Mouse (Mus musculus) neutrophil, adult 5-6 weeks (primary cell): ENCODE measurements around the gene Atg14. TPM values are rescaled to one million over a fixed set of nuclear protein-coding genes. Genes with fewer than 3 reads are reported as not detected.
A peak's percentile ranks its signal among the peaks of the same experiment; 100 is the strongest.
"Not testable (repeated sequence)": the region's sequence is repeated elsewhere in the genome, so short reads cannot be mapped to it uniquely, and the experiment has no call there.

Experiments
- ATAC-seq: fragments of 151-379, 151-347 bp; 2 replicates; pipeline ENCODE4 v1.8.0; 2017; ENCODE audit warnings: mild to moderate bottlenecking, moderate TSS enrichment; ENCODE audit not compliant: insufficient number of reproducible peaks, poor library complexity, low FRiP score, severe bottlenecking; ENCODE audit errors: extremely low read depth
- total RNA-seq: library from RNA; stranded (forward); fragments of 200-1000 nt; gene quantifications from 2 replicates; pipeline ENCODE4 v1.2.3, GENCODE M21; 2017

Atg14 gene
- total RNA-seq = 5.5 and 5.6 TPM in 2 replicates

DNA sequence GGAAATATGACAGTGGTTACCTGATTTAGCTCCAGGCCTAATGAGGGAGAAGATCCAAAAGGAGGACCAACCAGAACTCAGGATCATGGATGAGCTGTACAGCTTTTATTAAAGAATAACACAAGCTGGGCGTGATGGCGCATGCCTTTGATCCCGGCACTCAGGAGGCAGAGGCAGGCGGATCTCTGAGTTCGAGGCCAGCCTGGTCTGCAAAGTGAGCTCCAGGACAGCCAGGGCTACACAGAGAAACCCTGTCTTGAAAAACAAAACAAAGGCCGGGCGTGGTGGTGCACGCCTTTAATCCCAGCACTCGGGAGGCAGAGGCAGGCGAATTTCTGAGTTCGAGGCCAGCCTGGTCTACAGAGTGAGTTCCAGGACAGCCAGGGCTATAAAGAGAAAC lies at the start of gene Atg14:
Gene Atg14, minus strand, starts transcription at position 101 of the 400 bp plus-strand sequence.
- ATAC-seq = not testable (repeated sequence)

- ATAC-seq = peak; percentile 82
Measured at GRCm38 (mm10) chr14:47618891-47619290, 48.4 kb upstream of the Atg14 start.

GRCm38 (mm10) chr14:47613254-47613653 lies 42.8 kb upstream of the Atg14 start:
- no peak for ATAC-seq

GRCm38 (mm10) chr14:47597942-47598388 lies 27.5 kb upstream of the Atg14 start:
- peak; percentile 74 for ATAC-seq

GRCm38 (mm10) chr14:47594426-47595103 lies 24.1 kb upstream of the Atg14 start:
- ATAC-seq = no peak

GRCm38 (mm10) chr14:47590391-47590975 lies 20.0 kb upstream of the Atg14 start:
- ATAC-seq = no peak

DNA sequence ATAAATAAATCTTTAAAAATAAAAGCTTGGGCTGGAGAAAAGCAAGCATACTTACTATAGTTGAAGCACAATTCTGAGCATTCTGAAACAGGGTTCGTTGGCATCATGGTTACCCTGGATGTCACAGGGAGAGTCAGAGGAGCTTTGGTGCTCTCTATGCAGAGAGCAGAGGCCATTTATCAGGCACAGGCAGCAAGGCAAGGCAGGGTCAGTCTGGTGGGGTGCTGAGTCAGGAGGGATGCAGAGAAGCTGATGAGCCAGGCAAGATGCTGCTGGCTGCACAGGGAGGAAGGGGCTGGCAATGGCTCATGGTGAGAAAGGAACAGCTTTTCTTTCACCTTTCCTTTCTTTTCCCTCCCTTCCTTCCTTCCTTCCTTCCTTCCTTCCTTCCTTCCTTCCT lies 19.0 kb upstream of the Atg14 start:
- no peak for ATAC-seq

DNA sequence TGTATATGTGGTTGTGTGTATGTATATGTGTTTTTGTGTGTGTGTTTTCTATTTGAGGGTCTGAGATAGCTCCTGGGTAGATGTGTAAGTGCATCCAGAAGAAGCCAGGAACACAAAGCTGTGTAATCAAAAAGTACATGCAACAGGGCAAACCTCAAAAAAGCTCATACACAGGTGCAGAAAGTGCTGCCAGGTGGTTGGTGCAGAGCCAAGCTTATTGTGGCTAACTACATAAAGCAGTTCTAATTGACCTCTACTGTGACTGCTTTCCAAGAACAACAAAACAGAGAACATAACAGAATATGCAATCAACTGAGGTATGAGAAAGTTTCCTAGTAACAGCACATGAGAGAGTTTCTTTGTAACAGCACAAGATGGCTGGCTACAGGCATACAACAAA lies 13.9 kb upstream of the Atg14 start:
- ATAC-seq = no peak

- ATAC-seq = no peak
Measured at GRCm38 (mm10) chr14:47581681-47582080, 11.2 kb upstream of the Atg14 start.

DNA sequence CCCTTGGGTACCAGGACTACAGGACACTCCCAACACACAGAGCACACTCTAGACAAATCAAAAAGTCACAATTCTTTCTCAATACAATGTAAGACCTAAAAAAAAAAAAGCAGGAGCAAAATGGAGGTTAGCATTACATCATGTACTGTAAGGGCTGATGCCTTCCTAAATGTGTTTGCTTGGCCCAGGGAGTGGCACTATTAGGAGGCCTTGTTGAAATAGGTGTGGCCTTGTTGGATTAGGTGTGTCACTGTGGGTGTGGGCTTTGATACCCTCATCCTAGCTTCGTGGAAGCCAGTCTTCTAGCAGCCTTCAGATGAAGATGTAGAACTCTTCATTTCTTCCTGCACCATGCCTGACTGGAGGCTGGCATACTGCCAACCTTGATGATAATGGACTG lies 10.8 kb upstream of the Atg14 start:
- ATAC-seq = no peak

GRCm38 (mm10) chr14:47578086-47578485 lies 7.6 kb upstream of the Atg14 start:
- no peak for ATAC-seq

DNA sequence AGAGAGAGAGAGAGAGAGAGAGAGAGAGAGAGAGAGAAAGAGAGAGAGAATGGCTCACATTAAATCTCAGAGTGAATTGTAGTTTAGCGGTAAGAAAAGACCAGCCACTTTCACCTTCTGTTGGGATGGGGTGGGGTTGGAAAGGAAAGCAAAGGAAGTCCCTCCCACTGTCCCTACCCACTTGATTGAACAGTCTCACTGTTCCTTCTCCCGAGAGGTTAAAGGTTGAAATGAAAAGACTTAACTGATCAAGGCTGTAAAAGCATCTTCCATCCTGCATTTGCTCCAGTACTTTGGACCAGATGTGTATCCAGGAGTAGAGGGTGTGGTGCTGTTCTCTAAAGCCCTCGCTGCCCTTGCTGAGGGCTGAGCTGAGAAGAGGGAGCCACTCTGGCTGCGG lies 6.2 kb upstream of the Atg14 start:
- ATAC-seq = no peak

DNA sequence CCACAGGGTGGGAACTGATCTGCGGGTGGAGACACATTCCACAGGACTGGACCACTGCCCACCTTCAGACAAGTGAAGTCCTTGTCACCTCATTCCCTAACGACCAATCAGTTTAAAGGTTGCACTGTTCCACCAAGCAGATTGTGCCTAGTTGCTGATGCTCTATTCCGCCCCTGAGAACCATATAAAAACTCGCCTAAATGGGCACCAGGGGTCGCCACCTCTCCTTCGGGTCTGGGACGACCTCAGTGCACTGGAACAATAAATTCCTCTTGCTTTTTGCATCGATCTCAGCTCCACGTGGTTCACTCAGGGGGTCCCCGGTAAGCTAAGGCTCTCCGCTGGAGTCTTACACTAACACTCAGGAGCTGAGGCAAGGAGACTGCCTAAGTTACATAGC lies 4.3 kb upstream of the Atg14 start:
- ATAC-seq = no peak

DNA sequence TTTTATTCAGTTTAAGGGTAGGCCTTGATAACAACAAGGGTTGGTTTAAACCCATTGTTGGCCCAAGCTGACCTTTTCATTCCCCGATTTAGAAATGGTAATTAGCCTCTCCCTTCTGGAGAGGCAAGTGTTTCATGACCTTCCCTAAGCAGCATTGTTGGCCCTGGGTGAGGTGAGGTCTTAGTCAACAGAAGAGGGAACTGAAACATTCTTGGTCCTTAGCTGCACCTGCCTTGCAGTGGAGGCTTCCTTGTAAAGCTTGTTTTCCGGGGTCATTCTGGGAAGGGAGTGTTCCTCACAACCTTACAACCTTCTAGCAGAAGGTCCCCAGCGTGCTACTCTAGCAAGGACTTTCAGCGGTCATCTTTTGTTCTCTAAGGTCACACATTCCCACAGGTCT lies 2.3 kb upstream of the Atg14 start:
- no peak for ATAC-seq

- ATAC-seq = peak; percentile 72
Measured at GRCm38 (mm10) chr14:47567962-47568652, 2.3 kb downstream of the Atg14 start.

GRCm38 (mm10) chr14:47563106-47563505 lies 7.3 kb downstream of the Atg14 start:
- no peak for ATAC-seq

GRCm38 (mm10) chr14:47562530-47562929 lies 7.9 kb downstream of the Atg14 start:
- ATAC-seq = no peak

- no peak for ATAC-seq
Measured at GRCm38 (mm10) chr14:47560714-47561113, 9.7 kb downstream of the Atg14 start.

- no peak for ATAC-seq
Measured at GRCm38 (mm10) chr14:47555225-47555624, 15.2 kb downstream of the Atg14 start.

DNA sequence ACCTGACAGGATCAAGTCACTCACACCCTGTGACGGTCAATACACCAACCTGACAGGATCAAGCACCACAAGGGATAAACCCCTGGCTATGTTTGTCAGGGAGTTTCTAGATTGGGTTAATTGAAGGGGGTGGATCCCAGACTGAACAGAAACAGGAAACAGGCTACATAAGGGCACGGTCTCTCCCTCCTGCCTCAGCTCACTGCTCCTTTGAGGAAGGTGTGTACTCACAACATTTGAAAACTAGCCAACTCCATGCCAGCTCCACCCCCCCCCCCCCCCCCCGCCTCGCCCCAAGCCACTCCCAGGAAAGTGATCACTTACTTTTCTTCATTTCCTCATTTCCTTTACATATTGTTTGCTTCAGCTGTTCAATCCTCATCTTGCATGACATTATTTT lies 16.2 kb downstream of the Atg14 start:
- ATAC-seq = no peak
